Mouse (Mus musculus) layer of hippocampus, adult 2 months (tissue): ENCODE results near the gene Myom1. TPM values are rescaled to one million over a fixed set of nuclear protein-coding genes. Genes with fewer than 3 reads are reported as not detected.

Experiments
- DNase-seq, 2 experiments: peaks; one replicate each; pipeline ENCODE4 v3.0.0; 2022; ENCODE audit warnings: low spot score in 2 of 2
- H3K27ac ChIP-seq: fragments of 200-600 bp; 2 replicates; pipeline ENCODE4 v1.8.1; 2022
- H3K4me3 ChIP-seq: fragments of 200-600 bp; 2 replicates; pipeline ENCODE4 v1.8.1; 2022; ENCODE audit warnings: mild to moderate bottlenecking
- CTCF ChIP-seq: fragments of 200-600 bp; conservative IDR thresholded peaks from 2 replicates; pipeline ENCODE4 v1.8.1; 2022; ENCODE audit warnings: antibody characterized with exemption, mild to moderate bottlenecking, moderate library complexity
- total RNA-seq, 2 experiments: library from RNA; stranded (reverse); gene quantifications; 2 replicates each; pipeline ENCODE4 v1.2.3; 2021

Myom1 gene
- total RNA-seq, 2 experiments from 2014 or later = 2.2 to 2.8 TPM

DNA sequence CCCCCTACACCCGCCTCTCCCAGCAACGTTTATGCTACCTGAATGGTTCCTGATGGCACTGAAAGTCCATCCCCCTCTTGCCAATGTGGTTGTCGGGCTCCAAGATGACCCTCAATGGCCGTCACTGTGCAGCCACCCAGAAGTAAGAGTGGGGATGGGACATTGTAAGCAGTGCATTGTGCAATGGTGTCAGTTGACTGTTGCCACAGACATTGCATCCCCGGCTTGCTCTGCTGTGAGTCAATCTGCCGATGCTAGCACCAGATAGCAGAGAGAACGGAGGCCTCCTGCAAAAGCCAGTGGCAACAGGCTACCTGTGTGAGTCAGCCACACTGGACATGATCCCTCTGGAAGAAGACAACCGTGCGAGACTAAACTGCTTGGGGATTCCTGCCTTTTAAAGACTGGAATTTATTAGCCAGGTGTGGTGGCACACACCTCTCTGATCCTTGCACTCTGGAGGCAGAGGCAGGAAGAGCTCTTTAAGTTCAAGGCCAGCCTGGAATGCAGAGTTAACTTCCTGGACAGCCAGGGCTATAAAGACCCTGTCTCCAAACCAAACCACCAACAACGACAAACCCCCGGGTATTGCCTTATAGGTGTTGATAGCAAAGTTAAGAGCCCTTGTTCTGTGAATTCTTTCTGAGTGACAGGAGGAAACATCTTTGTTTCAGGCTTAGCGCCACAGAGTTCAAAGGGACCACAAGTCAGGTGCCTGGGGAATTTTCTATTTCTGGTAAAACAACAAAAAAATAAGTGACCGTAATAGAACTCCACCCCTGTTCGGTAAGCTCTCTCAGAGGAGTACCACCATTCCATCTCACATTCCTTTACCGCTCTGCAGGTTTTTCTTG lies 16.7 kb upstream of the Myom1 start:
- H3K4me3 ChIP-seq = no peak overlapping the region
- DNase-seq = no peak
- no peak overlapping the region for H3K27ac ChIP-seq
- TF ChIP-seq CTCF = no peak

- no peak for DNase-seq
- H3K27ac ChIP-seq = no peak overlapping the region
- no peak for TF ChIP-seq CTCF
- no peak overlapping the region for H3K4me3 ChIP-seq
These were observed 16.1 kb upstream of the Myom1 start for GRCm38 (mm10) chr17:70986355-70986740.

DNA sequence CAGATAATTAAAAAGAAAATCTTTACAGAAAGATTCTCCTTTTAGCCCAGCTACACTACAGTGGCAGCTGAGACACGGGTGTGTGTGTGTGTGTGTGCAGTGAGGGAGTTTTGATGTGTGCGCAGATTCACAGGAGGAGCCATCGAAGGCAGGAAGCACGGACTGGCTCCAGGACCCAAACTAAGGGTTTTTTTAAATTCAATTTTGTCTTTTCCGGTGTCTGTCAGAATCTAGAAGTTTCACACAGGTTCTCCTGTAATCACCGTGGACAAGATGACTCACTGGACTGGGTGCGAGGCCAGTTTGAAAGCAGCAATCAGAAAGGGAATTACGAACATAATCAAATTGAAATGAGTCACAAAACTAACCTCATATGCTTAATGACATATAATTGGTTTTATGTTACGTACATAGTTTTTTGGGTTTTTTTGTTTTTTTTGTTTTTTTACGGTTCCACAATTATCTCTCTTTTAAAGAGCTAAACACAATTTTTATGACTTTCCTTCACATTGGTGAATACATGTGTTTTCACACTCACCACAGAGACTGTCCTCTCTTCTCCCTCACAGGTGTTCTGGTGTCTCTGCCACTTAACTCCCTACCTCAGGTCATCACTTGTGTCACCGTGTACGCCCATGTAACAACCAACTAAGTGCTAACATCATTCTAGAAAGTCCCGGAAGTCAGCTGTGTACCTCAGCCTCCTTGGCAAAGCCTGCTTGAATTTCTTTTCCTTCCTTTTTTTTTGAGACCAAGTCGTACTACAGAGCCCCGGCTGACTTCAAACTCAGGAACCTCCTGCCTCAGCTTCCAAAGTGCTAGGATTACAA lies 15.4 kb upstream of the Myom1 start:
- Histone ChIP-seq H3K4me3 (no peak overlapping the region), H3K27ac (no peak overlapping the region)
- TF ChIP-seq CTCF = no peak
- DNase-seq = no peak

DNA sequence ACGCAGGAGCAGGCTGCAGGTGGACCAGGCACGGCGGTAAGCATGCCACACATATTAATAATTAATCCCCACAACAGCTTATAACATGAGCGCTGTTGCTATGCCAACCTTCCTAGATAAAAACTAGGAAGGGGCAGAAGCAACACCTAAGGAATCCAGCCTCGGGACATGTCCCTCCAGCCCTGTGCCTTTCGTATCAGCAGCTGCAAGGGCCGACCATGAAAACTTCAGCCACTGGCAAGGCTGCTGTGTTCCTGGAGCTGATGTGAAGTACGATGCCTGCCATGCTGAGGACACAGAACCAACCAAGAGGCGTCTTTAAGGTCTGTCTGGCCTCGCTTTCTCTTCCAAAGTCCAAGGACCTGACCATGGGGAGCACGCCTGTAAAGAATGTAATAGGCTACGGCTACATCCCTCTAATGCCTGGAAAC lies 14.1 kb upstream of the Myom1 start:
- H3K27ac ChIP-seq = no peak overlapping the region
- no peak for DNase-seq
- peak overlapping the region; percentile 23; the same call in 1 of the 2 replicates for H3K4me3 ChIP-seq
- TF ChIP-seq CTCF = no peak

- peak overlapping the region; percentile 98 for H3K4me3 ChIP-seq
- peak overlapping the region; percentile 99 for H3K27ac ChIP-seq
- TF ChIP-seq CTCF = no peak
- DNase-seq = no peak
These were observed 13.0 kb upstream of the Myom1 start for GRCm38 (mm10) chr17:70989430-70989829.

DNA sequence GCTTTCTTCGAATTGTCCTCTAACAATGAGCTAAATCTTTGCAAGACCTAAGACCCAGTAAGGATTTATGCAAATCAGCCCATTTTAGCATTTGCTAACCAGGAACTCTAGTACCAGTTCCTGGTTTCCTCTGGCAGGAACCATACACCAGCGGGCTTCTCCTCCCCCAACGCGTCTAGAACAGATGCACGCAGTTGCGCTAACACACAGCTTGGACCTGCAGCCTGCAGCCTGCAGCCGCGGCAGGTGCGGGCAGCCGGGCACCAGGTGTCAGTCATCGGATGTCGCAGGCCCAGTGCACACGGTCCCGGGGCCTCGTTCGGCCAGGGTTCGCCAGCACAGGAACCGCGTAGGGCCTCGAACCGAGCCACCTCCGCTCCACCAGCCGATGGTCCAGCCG lies 12.4 kb upstream of the Myom1 start:
- Histone ChIP-seq H3K4me3 (peak overlapping the region; percentile 98), H3K27ac (peak overlapping the region; percentile 99)
- peak in 1 of 2 experiments; percentile 49 for DNase-seq
- TF ChIP-seq CTCF = no peak

DNA sequence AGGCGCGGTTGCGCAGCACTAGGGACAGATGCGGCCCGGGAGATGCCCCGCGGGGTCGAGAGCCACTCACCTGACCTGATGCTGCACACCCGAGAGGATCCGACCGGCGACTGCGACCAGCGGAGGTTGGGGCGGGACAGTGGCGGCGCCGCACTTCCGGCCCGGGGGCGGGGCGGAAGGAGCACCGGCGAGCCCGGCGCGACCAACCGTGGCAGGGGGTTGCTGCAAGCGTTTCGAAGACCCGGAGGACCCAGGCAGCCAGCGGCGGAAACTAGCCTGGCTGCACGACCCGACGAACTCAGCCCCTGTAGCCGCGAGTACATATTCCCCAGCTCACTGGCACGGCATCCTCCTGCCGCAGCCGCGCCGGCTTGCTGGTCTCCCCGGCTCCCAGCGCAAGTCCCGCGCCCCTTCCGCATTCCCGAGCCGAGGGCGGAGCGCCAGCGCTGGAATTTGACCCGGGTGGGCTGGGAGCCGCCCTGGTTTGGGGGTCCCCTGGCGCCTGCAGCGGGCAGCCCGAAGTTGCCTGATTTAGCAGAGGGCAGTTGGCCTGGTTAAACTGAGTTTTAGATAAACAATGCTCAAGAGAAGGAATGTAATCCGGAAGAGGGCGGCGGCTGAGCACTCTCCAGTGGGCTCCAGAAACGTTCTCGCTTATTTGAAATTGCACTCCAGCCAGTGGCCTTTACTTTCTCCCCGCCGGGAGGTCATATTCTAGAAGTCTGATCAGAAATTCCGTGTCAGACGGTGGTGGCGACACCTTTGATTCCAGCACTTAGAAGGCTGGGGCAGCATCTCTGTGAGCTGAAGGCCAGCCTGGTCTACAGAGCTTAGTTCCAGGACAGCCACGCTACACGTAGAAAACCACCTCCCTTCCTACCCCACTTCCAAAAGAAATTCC lies 11.8 kb upstream of the Myom1 start:
- Histone ChIP-seq H3K27ac (peak overlapping the region; percentile 99), H3K4me3 (peak overlapping the region; percentile 98)
- peak; percentile 9; the same call in 1 of the 2 replicates for TF ChIP-seq CTCF
- peak; percentile 71 to 80 for DNase-seq

- H3K4me3 ChIP-seq = no peak overlapping the region
- DNase-seq = no peak
- peak overlapping the region; percentile 99; the same call in 1 of the 2 replicates for H3K27ac ChIP-seq
- TF ChIP-seq CTCF = peak; percentile 63
These were observed 10.5 kb upstream of the Myom1 start for GRCm38 (mm10) chr17:70991706-70992625.

GRCm38 (mm10) chr17:70992662-70993061 lies 9.8 kb upstream of the Myom1 start:
- DNase-seq = no peak
- TF ChIP-seq CTCF = no peak
- Histone ChIP-seq H3K4me3 (no peak overlapping the region), H3K27ac (peak overlapping the region; percentile 64)

DNA sequence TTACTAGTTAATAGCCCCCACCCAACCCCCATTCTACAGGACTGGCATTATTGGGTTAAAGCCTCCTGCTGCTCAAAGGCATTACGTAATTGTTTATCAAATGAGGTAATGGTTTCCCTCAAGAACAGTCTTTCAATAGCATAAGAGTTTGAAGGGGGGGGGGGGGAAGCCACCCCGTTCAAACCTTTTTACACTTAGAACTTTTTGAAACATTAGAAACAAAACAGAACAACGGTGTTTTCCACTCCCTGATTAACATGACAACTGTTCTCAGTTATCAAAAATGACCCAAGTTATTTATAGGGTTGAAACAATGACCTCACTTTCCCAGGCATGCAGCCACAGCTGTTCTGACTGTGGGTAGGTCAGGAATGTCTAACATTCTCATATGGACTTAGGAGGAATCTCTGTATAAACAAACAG lies 9.0 kb upstream of the Myom1 start:
- TF ChIP-seq CTCF = no peak
- no peak for DNase-seq
- Histone ChIP-seq H3K27ac (peak overlapping the region; percentile 64), H3K4me3 (no peak overlapping the region)

DNA sequence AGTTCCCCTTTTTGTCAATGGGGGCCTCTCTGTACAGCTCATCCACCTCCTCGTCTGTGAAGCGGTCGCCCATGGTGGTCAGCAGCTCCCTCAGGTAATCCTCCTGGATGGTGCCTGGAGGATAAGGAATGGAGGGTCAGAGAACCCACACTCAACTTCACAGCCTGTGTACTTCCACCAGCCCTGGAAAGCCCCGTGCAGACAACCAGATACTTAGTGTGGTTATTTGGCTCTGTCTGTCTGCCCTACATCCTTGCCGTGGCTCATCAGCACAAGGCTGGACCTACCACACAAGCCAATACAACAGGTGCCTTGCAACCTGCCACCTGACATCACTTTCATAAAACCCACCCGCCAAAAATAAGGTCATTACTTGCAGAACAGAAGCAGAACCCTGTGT lies 7.8 kb upstream of the Myom1 start:
- H3K27ac ChIP-seq = no peak overlapping the region
- DNase-seq = no peak
- no peak for TF ChIP-seq CTCF
- no peak overlapping the region for H3K4me3 ChIP-seq

DNA sequence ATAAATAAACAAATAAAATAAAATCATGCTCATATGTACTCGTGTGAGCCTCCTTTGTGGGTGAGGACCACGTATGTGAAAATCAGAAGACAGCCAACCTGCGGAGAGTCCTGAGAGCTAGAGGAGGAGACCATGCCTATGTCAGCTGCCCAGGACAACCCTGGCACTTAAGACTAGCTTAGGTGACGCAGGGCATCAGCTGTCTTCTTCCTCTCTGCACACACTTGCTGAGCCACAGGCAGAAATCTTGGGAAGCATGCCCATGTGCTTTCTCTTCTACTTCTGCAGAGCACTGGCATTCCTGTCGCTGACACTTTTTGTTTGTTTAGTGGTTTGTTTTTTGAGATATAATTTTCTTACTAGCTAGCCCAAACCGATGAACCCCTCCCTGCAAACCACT lies 6.9 kb upstream of the Myom1 start:
- TF ChIP-seq CTCF = no peak
- no peak overlapping the region for H3K4me3 ChIP-seq
- DNase-seq = no peak
- no peak overlapping the region for H3K27ac ChIP-seq
